Mouse (Mus musculus) stomach, adult 2 months (tissue): ENCODE data around the gene Mrpl37. TPM values are rescaled to one million over a fixed set of nuclear protein-coding genes. Genes with fewer than 3 reads are reported as not detected.

Source experiments
- polyA plus RNA-seq: library from polyadenylated mRNA; depleted of rRNA; stranded (reverse); fragments of >200 nt; gene quantifications from 2 replicates; pipeline ENCODE4 v1.2.3, GENCODE M21; 2012; rRNA removed

Gene Mrpl37
- polyA plus RNA-seq = 20.7 and 22.7 TPM in 2 replicates

GRCm38 (mm10) chr4:107066252-107067124, at the start of gene Mrpl37, which contains the start of gene Cyb5rl:
Gene Mrpl37, minus strand, starts transcription at chr4:107066868.
Gene Cyb5rl, plus strand, starts transcription at chr4:107066988.

GRCm38 (mm10) chr4:107096841-107097373, 30.2 kb upstream of the Mrpl37 start, which contains the start of gene Cdcp2:
Gene Cdcp2, plus strand, starts transcription at chr4:107096891.

Other genes starting within 250 kb of the Mrpl37 start
- 28.7 and 40.7 TPM in 2 replicates for gene Ssbp3, start 156.2 kb downstream of the Mrpl37 start, polyA plus RNA-seq
- 2.0 and 2.6 TPM in 2 replicates for gene Cyb5rl, start 120 bp upstream of the Mrpl37 start, polyA plus RNA-seq
- gene Cdcp2, start 30.0 kb upstream of the Mrpl37 start, polyA plus RNA-seq = not detected in 2 replicates
- gene Tmem59, start 111.5 kb upstream of the Mrpl37 start, polyA plus RNA-seq = 148 and 170 TPM in 2 replicates
- 1.2 and 1.5 TPM in 2 replicates for gene Tceanc2, start 112.2 kb upstream of the Mrpl37 start, polyA plus RNA-seq
- gene Ldlrad1, start 142.3 kb upstream of the Mrpl37 start, polyA plus RNA-seq = 0.24 and 0.39 TPM in 2 replicates
- 5.4 and 10.1 TPM in 2 replicates for gene Lrrc42, start 186.7 kb upstream of the Mrpl37 start, polyA plus RNA-seq
- gene Hspb11, start 186.7 kb upstream of the Mrpl37 start, polyA plus RNA-seq = 0.19 and 0.42 TPM in 2 replicates
- gene Dio1, start 240.3 kb upstream of the Mrpl37 start, polyA plus RNA-seq = 1.8 and 4.1 TPM in 2 replicates
- 27.2 and 27.7 TPM in 2 replicates for gene Yipf1, start 247.5 kb upstream of the Mrpl37 start, polyA plus RNA-seq